Mouse (Mus musculus) NIH3T3 (cell line): ENCODE results near the gene Urb1.

ENCODE experiments used
- DNase-seq: peaks from one replicate; pipeline ENCODE4 v3.0.0-alpha.2; 2012; ENCODE audit warnings: low read depth

Gene Urb1

GRCm38 (mm10) chr16:90766919-90767454, 43.2 kb downstream of the Urb1 start:
- DNase-seq: no peak

GRCm38 (mm10) chr16:90765195-90765877, 44.9 kb downstream of the Urb1 start:
- DNase-seq: peak; percentile 50

- DNase-seq: no peak
Measured at GRCm38 (mm10) chr16:90760515-90760914, 49.7 kb downstream of the Urb1 start.

DNA sequence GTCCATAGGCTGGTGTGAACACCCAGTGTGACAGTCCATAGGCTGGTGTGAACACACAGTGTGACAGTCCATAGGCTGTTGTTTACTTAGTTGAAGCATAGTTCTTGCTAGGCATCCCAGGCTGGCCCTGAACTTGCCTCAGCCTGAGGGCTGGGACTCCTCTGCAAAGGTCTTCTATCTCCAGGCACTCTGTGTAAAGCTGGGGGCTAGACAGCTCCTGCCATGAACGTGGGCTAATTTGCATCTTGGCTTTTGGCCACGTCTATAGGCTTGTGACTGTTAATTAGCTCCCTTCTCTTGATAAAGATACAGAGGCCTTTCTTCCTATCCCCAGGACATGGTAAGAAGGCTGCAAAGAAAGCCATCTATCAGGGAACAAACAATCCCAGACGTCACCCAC, 50.9 kb downstream of the Urb1 start:
- DNase-seq: no peak

DNA sequence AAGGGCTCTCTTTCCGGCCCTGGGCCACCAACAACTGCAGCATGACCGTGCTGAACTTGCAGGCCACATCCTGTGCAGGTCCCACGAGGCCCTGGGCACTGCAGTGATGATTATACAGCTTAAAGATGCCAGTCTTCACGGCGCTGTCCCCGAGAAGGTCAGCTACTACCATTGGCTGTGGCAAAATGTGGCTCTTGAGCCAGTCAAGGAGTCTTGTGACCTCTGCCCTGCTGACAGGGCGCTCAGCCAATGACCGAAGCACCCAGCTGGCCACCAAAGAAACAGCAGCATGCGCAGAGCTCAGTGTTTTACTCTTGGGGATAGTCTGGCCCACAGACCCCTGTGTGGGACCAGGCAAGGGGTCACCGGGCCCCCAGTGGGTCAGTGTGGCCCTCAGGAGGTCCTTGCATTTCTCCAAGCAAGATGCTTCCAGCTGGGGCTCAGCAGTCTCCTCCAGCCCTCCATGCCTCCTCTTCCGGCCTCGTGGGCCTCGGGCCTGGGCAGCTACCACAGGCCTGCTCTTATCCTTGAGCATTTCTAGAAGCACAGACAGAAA, 56.7 kb downstream of the Urb1 start:
- no peak for DNase-seq

- no peak for DNase-seq
Measured at GRCm38 (mm10) chr16:90748169-90748568, 62.0 kb downstream of the Urb1 start.

DNA sequence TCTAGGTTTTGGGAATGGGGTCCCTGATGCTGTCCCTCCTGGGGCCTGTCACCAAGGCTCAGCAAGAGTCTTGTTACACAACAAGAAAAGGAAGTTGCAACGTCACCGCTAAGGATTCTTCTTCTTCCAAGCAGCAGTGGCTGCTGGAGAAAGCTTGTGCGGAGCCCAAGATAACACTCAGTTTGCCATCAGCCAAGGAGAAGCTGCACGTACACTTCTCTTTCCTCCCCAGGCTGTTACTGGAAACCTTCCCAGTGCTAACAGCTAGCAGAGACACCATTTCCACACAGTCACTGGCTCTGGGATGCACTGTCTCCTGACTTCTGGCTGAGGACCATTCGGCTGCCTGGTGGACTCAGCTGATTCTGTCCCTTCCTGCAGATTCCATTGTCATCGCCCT, 63.1 kb downstream of the Urb1 start:
- no peak for DNase-seq

GRCm38 (mm10) chr16:90738092-90738956, 71.9 kb downstream of the Urb1 start, which contains the start of gene Mrap:
TSS of gene Mrap (plus strand) at chr16:90738207.
- DNase-seq: no peak

- DNase-seq: no peak
Measured at GRCm38 (mm10) chr16:90736672-90737270, 73.4 kb downstream of the Urb1 start.

DNA sequence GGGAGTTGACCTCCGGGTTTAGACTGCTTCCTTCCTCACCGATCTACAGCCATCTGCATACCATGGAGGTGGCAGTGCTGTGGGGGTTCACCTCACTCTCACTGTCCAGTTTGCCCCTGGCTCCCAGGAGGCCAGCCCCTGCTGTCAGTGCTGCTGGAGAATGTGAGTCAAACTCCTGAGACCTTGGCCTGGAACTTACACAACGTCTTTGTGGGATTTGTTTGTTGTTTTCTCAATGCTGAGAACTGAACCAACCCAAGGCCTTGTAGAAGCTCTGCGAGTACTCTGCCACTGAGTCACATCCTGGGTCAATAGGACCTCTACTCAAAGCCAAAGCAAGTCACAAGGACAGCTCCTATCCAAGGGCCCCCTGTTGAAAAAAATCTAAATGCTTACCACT, 74.6 kb downstream of the Urb1 start:
- peak; percentile 37 for DNase-seq

DNA sequence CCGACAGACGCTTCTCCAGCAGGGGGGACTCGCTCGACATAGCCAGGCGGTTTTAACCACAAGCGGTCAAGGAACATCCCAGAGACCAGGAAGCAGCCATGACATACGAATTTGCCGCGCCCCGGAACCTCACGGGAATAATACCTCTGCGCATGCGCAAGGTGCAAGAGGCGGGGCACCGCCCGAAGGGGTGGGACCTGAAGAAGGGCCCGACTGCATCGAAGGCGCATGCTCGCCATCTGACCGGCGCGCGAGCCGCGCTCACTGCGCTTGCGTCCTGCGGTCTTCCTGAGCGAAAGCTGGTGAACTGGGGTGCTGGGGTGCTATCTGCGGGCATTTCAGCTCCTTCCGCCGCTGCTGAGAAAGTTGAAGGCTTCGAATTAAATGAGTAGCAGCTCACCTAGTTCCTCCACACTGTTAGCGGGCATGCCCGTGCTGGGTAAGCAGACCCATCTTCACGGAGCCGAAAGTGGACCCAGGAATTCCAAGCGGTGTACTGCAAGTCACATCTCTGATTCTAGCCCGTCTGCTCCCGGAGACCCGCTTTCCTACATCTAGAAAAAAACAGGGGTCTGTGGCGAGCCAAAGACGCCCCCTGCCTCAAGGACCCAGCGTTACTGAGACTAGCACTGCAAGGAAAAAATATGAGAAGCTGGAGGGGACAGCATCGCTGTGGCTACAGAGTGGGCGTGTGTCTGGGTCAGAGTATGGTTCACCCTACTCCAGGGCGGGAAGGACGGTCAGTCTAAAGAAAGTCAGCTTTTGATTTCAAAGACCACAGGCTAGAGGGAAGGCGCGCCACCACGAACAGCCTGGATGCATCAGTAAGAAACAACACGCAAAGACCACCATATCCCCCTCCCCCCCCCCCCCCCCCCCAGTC, 82.7 kb downstream of the Urb1 start, which contains the start of gene Mis18a:
Gene Mis18a, minus strand, starts transcription at position 172 of the 883 bp plus-strand sequence.
- peak; percentile 97 for DNase-seq

DNA sequence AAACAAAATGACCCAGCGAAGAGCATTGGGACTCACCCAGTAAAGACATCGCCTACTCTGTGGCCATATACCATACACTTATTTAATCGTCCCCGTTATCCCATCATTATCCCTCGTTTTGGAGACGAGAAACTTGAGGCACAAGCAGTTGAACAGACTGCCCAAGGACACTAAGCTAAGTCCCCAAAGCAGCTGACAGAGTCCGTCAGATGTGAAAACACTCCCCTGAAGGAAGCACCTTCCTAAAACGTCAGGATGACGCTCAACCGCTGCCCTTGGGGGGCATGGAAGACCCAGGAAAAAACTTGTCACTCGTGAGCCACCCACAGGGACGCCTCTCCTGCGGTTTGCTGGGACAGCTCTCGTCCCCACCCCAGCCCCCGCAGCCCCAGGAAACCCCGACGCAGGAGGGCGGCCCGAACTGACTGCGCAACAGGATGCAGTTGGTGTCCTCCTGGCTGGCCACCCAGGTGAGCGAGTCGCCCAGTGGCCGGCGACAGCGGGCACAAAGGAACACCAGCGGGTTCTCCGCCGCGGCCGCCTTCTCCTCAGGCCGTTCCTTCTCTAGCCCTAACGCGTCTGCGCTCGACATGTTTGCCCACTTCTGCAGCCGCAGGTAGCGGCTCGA, 83.5 kb downstream of the Urb1 start:
- no peak for DNase-seq

- DNase-seq: no peak
Measured at GRCm38 (mm10) chr16:90724051-90724450, 86.2 kb downstream of the Urb1 start.

DNA sequence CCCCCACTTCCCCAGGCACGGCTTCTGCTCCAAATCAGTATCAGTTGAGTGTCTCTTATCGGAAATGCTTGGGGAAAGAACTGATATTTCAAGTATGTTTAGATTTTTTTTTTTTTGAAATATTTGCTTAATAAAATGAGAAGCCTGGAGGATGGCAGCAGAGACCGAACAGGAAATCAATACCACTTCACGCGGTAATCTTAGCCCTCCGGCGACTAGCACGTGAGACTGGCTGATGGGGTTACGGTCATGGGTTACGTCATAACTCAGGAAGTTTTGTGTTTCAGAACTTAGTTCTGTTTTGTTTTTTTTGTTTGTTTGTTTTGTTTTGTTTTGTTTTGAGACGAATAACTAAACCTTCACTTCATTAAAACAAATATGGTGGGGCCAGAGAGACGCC, 99.9 kb downstream of the Urb1 start:
- DNase-seq: no peak

DNA sequence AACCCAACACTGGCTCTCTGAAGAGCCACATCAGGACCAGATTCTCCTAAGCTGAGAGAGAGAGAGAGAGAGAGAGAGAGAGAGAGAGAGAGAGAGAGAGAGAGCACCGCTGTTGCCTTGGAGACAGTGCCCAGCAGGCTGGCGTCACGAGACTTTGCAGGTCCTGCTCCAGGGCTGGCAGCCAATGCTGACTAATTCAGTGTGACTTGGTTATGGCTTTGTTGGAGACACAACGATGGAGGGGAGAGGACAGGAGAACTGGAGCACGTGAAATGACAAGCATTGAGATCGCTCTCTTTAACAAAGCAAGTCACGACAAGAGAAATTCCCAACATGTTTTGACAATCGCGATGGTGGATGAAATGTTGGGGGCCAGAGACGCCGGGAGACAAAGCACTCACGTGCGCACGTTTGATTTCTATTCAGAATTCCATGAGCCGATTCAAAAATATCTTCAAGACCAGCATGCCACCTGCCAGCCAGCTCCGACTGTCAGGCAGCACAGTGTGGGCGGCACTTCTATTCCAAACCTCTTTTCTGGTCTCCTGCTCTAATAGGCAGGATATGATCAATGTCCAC, 100.4 kb downstream of the Urb1 start:
- DNase-seq: peak; percentile 12

DNA sequence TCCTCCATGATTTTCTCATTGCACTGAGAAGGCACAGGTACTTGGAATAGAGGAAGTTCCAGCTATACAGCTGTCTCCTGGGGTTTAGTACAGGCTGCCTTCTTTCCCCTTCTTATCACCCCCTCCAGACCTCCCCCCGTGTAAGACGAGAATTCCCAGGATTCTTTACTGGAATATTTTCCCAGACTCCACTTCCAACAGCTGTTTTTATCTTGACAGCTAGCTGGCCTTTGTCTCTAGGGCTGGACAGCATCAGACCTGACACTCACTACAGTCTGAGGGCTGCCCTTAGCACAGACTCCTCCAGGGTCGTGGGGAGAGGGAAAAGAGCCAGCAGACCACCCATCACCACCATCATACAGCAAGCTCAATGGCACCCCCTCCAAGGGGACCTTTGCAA, 103.9 kb downstream of the Urb1 start:
- DNase-seq: no peak

- DNase-seq: no peak
Measured at GRCm38 (mm10) chr16:90704161-90704825, 105.9 kb downstream of the Urb1 start.

DNA sequence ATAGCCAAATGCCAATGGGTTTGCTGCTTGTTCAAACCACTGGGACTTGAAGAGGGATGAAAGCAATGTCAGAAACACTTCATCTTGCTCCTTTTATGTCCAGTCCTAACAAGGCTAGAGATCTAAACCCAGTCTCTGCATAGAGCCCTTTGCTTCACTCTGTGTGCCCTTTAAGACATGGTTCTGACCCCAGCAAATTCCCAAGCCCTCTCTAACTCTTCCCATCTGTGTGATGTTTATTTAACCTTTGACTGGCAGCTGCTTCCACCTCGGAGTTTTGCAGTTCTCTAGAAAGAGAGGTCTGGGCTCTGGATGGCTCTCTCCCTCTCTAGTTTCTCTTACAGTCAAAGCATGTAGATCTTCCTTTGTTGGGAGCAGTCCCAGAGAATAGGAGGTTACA, 106.6 kb downstream of the Urb1 start:
- no peak for DNase-seq

GRCm38 (mm10) chr16:90701541-90701940, 108.7 kb downstream of the Urb1 start:
- DNase-seq: no peak
